Mouse (Mus musculus): ENCODE data around the gene Styx.

Gene Styx

GRCm38 (mm10) chr14:45350931-45351859 is at the start of gene Styx:
Gene Styx, plus strand, starts transcription at chr14:45351093.
- peak; percentile 55 for DNase-seq (ENCODE audit: low spot score)

DNA sequence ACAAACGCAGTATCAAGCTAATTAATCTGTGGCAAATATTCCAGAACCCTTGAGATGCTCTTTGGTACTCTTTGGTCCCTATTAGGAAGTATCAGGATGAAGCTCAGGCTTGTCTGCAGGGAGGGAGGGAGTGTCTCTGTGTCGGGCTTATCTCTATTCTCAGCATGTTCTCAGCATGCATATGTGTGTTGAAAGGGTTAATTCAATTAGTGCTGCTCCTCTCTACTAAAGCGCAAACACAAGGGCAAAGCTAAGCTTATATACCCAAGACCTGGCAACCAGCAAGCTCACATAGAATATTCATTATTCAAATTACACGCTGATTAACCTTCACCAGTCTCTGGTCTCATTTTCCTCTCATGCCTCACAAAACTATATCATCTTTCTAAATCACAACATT is 47.0 kb upstream of the Styx start:
- no peak for DNase-seq (ENCODE audit: low spot score)

GRCm38 (mm10) chr14:45304389-45304788 is 46.5 kb upstream of the Styx start:
- no peak for DNase-seq (ENCODE audit: low spot score)

DNA sequence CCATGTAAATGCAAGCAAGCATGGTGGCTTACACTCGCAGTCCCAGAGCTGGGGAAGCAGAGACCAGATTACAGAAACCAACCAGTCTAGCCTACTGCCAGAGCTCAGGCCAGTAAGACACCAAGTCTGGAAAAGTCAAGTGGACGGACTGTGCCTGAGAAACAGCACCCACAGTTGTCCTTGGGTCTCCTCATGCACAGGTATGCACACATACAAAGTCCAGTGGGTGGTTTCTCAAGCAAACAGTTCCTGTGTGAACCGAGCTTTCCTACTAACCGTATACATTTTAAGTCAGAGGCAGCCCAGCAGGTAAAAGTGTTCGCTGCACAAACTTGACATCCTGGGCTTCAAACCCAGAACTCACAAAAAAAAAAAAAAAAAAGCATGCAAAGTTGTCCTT is 45.0 kb upstream of the Styx start:
- DNase-seq (ENCODE audit: low spot score), result no peak

- no peak for DNase-seq (ENCODE audit: low spot score)
Measured at GRCm38 (mm10) chr14:45307630-45308328, 43.1 kb upstream of the Styx start.

DNA sequence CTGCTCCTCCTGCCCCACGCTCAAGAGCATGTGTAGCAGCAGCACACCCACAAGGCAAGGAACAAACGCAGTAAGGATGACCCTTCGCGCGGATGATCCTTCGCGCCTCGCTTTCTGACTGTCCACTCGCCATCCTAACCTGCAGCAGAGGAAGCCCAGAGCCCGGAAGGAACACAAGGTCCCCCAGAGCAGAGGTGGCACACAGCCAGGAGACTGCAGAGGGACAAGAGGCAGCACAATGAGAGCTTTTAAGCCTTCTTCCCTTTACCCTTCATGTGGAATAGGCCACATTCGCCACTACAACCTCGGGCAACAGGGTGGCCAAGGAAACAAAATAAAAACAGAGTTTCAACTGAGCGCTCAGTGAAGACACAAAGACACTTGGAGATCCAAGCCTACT is 41.2 kb upstream of the Styx start:
- DNase-seq (ENCODE audit: low spot score), result no peak

DNA sequence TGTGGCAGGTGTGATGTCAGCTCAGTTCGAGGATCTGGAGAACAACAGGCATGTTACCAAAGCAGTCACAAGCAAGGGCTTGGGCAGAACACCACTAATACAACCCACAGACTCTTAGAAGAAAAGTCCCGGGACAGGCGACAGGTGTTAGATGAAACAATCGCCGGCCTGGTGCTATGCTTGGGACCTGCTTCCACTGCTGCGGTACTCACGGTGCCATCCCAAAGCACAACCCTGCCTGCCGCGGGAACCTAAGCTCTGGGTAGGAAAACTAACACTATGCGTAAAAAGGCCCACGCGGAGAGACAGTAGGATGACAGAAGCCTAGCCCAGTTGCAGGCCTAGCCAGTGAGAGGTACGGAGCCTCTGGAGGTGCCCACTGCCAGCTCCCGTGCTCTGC is 40.8 kb upstream of the Styx start:
- DNase-seq (ENCODE audit: low spot score), result no peak

- no peak for DNase-seq (ENCODE audit: low spot score)
Measured at GRCm38 (mm10) chr14:45316927-45317326, 34.0 kb upstream of the Styx start.

DNA sequence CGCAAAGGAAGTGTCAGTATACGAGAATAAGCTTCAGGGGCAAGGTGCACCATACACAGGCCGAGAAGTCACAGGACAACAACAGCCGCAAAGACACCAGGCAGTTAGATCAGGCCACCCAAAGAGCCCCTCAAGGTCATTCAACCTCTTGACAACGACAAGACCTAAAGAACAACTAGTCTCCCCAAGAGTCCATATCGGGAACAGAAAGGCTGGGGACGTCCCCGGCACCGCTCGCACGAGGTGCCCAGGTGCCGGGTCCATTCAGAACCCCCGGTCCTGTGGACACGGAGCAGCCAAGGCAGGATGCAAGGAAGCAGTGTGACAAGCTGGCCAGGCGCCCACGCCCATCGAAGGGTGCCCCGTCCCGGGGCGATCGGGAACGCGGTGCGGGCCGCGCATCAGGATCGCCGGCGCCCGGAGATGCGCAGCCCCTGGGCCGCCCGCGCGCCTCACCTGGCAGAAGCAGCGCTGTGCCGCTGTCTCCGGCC is 32.9 kb upstream of the Styx start:
- no peak for DNase-seq (ENCODE audit: low spot score)

- peak; percentile 40 for DNase-seq (ENCODE audit: low spot score)
Measured at GRCm38 (mm10) chr14:45318426-45319236, 32.3 kb upstream of the Styx start, which contains the start of gene Ero1l. Gene Ero1l, minus strand, starts transcription at chr14:45318771.

GRCm38 (mm10) chr14:45319237-45319610 is 31.7 kb upstream of the Styx start:
- DNase-seq (ENCODE audit: low spot score), result no peak

DNA sequence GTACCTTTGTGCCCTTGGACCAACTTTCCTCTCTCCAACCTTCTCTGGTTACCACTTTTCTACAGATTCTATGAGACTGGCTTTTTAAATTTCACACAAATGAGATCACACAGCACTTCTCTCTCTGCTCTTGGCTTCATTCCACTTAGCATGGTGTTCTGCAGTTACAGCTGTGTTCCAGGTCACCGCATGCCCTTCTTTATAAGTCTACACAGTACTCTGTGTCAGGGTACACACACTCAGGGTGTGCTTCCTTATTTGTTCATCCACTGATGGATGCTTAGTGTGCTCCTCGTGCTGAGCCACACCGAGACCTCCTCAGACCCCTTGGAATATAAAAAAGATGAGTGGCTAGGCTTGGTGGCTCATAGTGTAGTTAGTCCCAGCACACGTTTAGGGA is 30.8 kb upstream of the Styx start:
- DNase-seq (ENCODE audit: low spot score), result no peak

GRCm38 (mm10) chr14:45321067-45321466 is 29.8 kb upstream of the Styx start:
- DNase-seq (ENCODE audit: low spot score), result no peak

GRCm38 (mm10) chr14:45321622-45322021 is 29.3 kb upstream of the Styx start:
- no peak for DNase-seq (ENCODE audit: low spot score)

GRCm38 (mm10) chr14:45322450-45322849 is 28.4 kb upstream of the Styx start:
- DNase-seq (ENCODE audit: low spot score), result no peak

- DNase-seq (ENCODE audit: low spot score), result no peak
Measured at GRCm38 (mm10) chr14:45323320-45323719, 27.6 kb upstream of the Styx start.

GRCm38 (mm10) chr14:45325471-45325870 is 25.4 kb upstream of the Styx start:
- DNase-seq (ENCODE audit: low spot score), result no peak

- DNase-seq (ENCODE audit: low spot score), result no peak
Measured at GRCm38 (mm10) chr14:45328072-45328713, 22.7 kb upstream of the Styx start.

DNA sequence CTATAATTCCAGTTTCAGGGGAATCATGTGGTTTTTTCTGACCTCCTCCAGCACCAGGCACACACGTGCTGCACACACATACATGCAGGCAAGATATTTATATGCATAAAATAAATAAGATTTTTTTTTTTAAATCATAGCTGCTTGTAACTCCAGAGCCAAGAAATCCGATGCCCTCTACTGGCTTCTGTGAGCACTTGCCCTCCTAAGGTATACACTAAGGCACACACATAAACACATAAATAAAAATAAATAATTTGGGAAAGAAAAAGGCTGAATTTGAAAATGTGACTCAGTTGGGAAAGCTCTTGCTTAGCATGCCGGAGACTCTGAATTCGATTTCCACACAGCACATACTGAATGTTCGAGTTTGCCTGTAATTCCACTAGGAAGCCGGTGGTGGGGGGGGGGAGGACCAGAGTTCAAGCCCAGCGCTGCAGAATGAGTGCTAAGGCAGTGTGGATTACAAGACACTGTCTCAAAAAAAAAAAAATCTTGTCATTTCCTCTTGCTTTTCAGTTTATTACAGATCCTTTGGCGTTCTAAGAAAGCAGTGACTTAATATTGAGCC is 21.8 kb upstream of the Styx start:
- no peak for DNase-seq (ENCODE audit: low spot score)

DNA sequence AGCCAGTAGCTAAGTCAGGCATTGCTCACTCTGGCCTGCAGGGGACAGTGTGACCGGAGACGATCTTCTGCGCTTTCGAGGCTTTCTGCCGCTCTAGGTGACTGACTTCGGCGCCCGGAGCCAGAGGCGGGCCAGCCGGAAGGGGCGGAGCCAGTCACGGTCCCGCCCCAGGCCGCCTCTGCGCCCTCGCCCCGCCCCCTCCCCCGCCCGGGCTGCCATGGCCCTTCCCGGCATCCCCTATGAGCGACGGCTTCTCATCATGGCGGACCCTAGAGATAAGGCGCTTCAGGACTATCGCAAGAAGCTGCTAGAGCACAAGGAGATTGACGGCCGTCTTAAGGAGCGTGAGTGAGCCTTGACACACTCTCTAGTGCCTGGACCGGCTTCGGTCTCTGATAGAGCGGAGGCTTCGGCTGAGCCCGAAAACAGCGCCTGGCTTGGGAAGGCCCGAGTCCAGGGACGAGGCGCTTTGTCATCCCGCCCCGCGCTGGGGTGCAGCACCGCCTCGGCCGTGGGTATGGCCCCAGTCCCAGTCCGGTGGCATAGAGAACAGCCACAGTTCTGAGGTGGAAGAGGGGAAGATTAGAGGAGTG is 21.2 kb upstream of the Styx start, which contains the start of gene Psmc6:
TSS of gene Psmc6 (plus strand) at position 200 of the 593 bp plus-strand sequence.
- peak; percentile 75 for DNase-seq (ENCODE audit: low spot score)

All from layer of hippocampus, adult 9-10 months (tissue).